Mouse (Mus musculus) adrenal gland, postnatal 0 days (tissue): ENCODE data around the gene Rpain. TPM values are rescaled to one million over a fixed set of nuclear protein-coding genes. Genes with fewer than 3 reads are reported as not detected.

Source experiments
- polyA plus RNA-seq: library from polyadenylated mRNA; unstranded; fragments of >200 nt; fragmentation: Nextera tagmentation; extraction: Ambion mirVana; gene quantifications from 2 replicates; pipeline ENCODE4 v1.2.1, GENCODE M21; 2015

The Rpain gene
- 75.0 and 94.4 TPM in 2 replicates for polyA plus RNA-seq

GRCm38 (mm10) chr11:70969821-70970559, at the start of gene Rpain, which contains the start of gene Nup88:
TSS of gene Rpain (plus strand) at chr11:70970213.
TSS of gene Nup88 (minus strand) at chr11:70969973.

DNA sequence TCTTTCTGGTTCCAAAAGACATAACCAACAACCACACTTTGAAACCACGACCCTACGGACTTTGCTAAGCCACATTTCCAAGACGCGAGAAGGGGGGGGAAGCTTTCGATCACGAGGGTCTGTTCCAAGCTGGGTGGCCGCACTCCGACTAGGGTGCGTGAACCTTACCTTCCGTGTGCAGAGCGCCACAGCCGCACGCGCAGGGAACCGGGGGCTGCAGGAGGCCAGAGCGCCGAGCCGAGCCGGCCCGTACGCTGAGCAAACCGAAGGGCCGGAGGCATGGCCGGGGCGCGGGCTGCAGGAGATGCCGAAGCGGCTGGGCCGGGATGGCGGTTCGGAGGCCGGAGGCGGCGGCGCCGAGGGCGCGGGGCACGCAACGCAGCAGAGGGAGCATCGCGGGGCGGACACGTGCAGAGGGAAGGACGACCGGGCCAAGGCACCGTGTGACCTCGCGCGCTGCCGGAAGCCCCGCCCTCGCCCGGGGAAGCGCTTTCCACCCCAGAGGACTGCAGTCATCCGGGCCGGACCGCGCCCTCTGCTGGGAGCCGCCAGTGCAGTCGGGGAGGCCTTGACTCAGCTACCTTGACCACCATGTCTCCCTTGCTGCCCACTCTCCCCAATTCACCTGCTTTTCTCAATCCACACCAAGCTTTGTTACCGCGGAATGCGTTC, 12.7 kb downstream of the Rpain start, which contains the start of gene C1qbp:
Gene C1qbp, minus strand, starts transcription at position 470 of the 672 bp plus-strand sequence.

DNA sequence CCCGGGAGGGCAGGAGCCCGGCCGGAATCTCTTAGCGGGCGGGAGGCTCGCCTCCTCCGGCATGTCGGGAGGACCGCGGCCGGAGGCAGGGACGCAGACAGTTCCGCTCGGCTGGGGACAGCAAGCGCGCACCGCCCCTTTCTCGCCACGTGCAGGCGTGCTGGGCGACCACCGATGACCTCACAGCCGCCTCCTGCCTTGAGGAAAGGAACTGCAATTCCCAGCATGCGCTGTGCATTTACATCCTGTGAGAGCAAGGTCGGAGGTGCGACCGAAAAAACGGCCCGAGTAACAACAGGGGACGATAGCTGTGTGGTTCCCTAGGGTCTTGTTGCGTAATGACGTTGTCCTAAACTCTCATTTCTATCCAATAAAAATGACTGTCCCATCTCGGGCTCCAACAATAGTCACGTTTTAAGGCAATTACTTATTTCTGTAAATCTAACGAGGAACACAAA, 34.3 kb downstream of the Rpain start, which contains the start of gene Dhx33:
Gene Dhx33, minus strand, starts transcription at position 122 of the 458 bp plus-strand sequence.

DNA sequence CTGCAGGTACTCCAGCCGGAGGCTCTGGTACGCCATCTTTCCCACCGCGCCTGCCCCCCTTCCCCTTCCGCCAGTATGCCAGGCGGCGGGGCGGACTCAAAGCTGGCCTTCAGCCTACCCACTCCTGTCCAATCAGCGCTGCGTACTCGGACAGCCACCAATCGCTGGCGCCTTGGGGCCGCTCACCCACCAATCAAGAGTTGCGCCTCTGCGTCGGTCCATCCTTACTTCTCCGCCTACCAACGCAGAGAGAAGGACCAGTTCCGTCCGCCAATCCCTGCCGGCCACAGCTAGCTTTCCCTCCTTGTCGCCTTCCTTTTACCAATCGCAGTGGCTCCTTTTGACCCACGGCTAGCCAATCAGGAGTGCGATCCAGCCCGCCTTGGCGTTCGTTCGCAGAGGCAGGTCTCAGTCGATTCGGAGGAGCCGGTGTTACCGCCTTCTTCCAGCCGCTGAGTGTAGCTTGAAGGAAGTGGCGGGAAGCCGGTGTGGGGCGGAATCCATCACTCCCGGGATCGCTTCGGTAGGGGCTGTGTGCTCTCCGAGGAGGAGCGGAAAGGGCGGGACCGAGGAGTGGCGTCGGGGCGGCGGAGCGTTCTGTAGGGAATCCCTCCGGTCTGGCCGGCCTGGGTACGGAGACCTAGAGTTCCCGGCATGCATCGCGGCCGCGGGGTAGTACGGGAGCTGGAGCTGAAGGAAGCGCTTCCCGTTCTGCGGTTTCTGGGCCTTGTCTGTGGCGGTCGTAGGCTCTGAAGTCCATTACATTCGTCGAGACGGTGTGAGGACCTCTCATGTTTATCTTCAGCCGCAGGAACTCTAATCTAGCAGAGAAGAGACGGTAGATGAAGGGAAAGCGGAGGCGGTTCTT, 49.4 kb downstream of the Rpain start, which contains the start of the genes Mis12 and Derl2:
Gene Mis12, plus strand, starts transcription at position 411 of the 868 bp plus-strand sequence.
Gene Derl2, minus strand, starts transcription at position 641 of the 868 bp plus-strand sequence.

Other genes with a start within 250 kb of the Rpain start
- 4.8 and 7.6 TPM in 2 replicates for gene Zfp3, start 206.0 kb upstream of the Rpain start, polyA plus RNA-seq
- gene Scimp, start 157.6 kb upstream of the Rpain start, polyA plus RNA-seq = 0.41 and 0.43 TPM in 2 replicates
- gene Rabep1, start 125.4 kb upstream of the Rpain start, polyA plus RNA-seq = 39.8 and 75.7 TPM in 2 replicates
- gene Nup88, start 240 bp upstream of the Rpain start, polyA plus RNA-seq = 58.8 and 75.3 TPM in 2 replicates
- gene C1qbp, start 12.8 kb downstream of the Rpain start, polyA plus RNA-seq = 140 and 216 TPM in 2 replicates
- 5.4 and 8.7 TPM in 2 replicates for gene Dhx33, start 34.2 kb downstream of the Rpain start, polyA plus RNA-seq
- 13.4 and 19.6 TPM in 2 replicates for gene Mis12, start 49.4 kb downstream of the Rpain start, polyA plus RNA-seq
- 89.6 and 99.1 TPM in 2 replicates for gene Derl2, start 49.6 kb downstream of the Rpain start, polyA plus RNA-seq
- 57.9 and 149 TPM in 2 replicates for gene 6330403K07Rik, start 63.3 kb downstream of the Rpain start, polyA plus RNA-seq
- 0.04 and 0.05 TPM in 2 replicates for gene Nlrp1a, start 174.5 kb downstream of the Rpain start, polyA plus RNA-seq